Mouse (Mus musculus) bone marrow, adult 2 months (tissue): ENCODE measurements at regions not wholly inside any gene's neighbourhood (a gene's known extent, or its start where the extent isn't known, plus 50 kb on each side); places are given as distances from the start of the nearest gene placed in this dataset.
A peak's percentile ranks its signal among the peaks of the same experiment; 100 is the strongest.

ENCODE experiments used
- H3K27ac ChIP-seq: fragments of 200-500 bp; 2 replicates; pipeline ENCODE4 v1.5.1; 2012; ENCODE audit warnings: low read depth, mild to moderate bottlenecking, control low read depth, inconsistent platforms, low read length; ENCODE audit not compliant: control insufficient read depth, poor library complexity, insufficient read depth
- H3K4me1 ChIP-seq: fragments of 200-500 bp; 2 replicates; pipeline ENCODE4 v1.6.1; 2011; ENCODE audit warnings: low read length; ENCODE audit not compliant: control insufficient read depth, insufficient read depth
- H3K4me3 ChIP-seq: fragments of 200-500 bp; replicated peaks from 2 replicates; pipeline ENCODE3; 2011; ENCODE audit warnings: mild to moderate bottlenecking, low read depth, low read length, control low read depth; ENCODE audit not compliant: control insufficient read depth
- CTCF ChIP-seq: fragments of 200-500 bp; IDR thresholded peaks from 2 replicates; pipeline ENCODE4 v1.5.1; 2011; ENCODE audit warnings: low read length, control low read depth; ENCODE audit not compliant: control insufficient read depth, insufficient read depth
- POLR2A ChIP-seq: fragments of 200-500 bp; IDR thresholded peaks from 2 replicates; pipeline ENCODE4 v1.6.1; 2011; ENCODE audit warnings: low read depth, mild to moderate bottlenecking, control low read depth, low read length, borderline replicate concordance; ENCODE audit not compliant: control insufficient read depth
- WGBS: fragments of 180-500 bp; shearing (Covaris S2); methylation state at CpG from one replicate; pipeline ENCODE4 v1.1.7; 2018; 5-methylcytosine and 5-hydroxymethylcytosine counted together

DNA sequence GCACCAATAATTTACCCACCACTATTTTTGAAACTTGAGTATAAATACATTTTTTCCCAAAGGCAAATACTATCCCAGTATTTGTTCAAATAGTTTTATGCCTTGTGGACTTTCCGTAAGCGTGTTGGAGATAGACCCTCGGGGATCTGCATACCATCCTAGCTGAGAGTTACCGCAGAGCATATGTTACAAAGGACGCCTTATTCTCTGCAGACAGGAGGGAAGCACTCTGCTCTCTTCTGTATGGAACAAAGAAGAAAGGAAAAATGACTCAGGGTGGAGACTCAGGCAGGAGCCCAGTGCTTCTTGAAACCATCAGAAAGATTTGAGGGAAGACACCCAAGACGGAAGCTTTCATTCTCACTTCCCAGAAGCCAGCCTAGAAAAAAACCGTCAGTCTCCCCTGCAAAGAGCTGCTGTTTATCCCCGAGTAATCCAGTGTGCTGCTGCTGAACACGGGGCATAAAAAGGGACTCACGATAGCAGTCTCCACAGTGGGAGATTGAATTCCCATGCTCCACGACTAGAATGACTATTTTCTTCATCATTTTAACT, 200.2 kb upstream of the Runx1 start:
- H3K4me1 ChIP-seq = peaks cover 3% of the 10 kb centered on the region; the same call in 1 of the 2 replicates
- no peak overlapping the region for H3K27ac ChIP-seq
- TF ChIP-seq POLR2A (no peak), CTCF (no peak)
- H3K4me3 ChIP-seq = no peak overlapping the region
- WGBS = 71% methylated on average over 11 of the region's 11 CpGs

DNA sequence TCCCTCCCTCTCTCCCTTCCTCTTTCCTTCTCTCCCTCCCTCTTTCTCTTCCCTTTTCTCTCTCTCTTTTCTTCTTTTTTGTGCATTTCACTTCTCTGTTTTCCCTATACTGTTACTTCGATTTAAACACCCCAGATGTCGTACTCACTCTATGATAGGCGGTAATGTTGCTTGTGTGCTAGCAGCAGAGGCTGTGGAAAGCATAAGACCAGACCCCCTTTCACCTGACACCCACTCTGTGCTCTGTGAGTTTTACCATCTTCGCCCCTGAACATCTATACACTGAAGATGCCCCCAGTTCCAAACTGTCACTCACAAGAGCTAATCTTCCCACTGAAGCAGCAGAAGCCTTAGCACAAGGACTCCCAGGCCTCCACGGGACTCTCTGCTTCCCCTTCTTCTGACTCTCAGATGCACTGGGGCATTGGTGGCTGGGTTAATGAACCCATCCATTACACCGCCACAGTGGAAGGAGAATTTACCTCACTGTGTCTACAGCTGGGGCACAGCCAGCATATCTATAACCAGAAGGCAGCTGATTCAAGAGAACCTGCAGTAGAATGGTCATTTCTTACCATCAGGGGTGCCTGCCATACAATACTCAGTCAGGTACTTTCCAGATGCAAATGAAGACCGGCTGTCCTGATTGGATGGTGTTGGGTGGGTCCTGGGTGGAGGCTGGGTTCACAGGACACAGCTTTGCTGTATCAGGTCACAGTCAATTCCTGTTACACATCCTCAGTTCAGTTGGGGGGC, 194.0 kb upstream of the Runx1 start:
- TF ChIP-seq POLR2A (no peak), CTCF (no peak)
- Histone ChIP-seq H3K4me3 (no peak overlapping the region), H3K27ac (no peak overlapping the region), H3K4me1 (no peaks in the 10 kb centered on the region; the same call in 1 of the 2 replicates)
- WGBS = 55% methylated on average over 7 of the region's 7 CpGs

DNA sequence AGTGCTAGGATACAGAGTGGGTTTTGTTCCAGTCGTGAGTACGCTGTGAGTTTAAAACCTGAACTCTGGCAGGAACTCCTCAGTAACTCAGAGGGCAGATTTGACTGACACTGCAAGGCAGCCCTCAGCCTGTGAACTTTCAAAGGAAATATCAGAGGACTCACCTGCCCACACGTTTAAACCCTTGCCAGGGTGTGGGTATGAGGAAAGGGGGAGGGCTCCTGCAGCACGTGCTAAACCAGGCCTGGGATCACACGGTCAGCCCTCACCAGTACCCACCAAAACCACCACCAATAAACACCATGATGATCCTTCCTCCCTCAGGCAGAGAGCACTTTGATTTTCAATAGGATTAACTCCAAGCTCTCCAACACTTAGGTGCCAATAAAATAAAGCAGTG, 192.8 kb upstream of the Runx1 start:
- H3K27ac ChIP-seq = no peak overlapping the region
- no peaks in the 10 kb centered on the region; the same call in 1 of the 2 replicates for H3K4me1 ChIP-seq
- 38% methylated on average over 5 of the region's 5 CpGs for WGBS
- no peak overlapping the region for H3K4me3 ChIP-seq
- TF ChIP-seq POLR2A (no peak), CTCF (no peak)

DNA sequence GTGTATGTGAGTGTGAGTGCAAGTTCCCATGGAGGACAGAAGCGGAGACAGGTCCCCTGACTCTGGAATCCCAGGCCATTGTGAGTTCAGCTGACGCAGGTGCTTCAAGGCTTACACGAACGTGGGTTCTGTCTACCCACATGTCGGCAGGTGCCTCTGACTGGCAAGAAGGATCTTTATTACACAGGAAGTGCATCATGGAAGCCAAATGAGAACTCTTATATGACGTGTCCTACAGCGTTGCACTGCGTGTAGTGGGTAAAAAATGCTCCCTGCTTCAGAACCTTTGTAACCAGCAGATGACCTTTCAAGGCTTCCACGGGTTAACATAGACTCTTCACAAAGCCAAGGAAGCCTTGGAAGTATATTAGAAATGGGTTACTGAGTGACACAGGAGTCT, 191.1 kb upstream of the Runx1 start:
- Histone ChIP-seq H3K27ac (no peak overlapping the region), H3K4me1 (no peaks in the 10 kb centered on the region; the same call in 1 of the 2 replicates), H3K4me3 (no peak overlapping the region)
- TF ChIP-seq POLR2A = no peak
- 0 out of 2 replicates have a peak, but pooled peaks have one; percentile 1 for TF ChIP-seq CTCF
- WGBS = 77% methylated on average over 9 of the region's 9 CpGs

DNA sequence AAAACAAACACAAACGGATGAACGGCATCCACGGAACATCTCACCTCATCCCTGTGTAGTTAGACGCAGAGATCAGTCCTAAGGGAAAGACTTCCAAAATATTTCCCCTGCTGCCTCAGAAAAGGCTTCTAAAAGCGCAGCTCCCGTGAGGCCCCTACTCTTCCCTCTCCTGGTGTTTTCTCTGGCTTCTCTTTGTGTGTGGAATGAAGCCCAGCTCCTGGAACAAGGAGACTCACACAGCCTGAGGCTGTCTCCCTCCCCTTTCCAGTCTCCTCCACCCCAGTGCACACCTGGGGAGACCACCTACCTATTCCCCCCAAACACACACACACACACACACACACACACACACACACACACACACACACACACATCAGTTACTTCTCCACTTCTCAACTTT, 189.7 kb upstream of the Runx1 start:
- whole genome bisulfite sequencing = 87% methylated on average over 6 of the region's 6 CpGs
- H3K4me3 ChIP-seq = no peak overlapping the region
- H3K27ac ChIP-seq = no peak overlapping the region
- H3K4me1 ChIP-seq = no peaks in the 10 kb centered on the region; the same call in 1 of the 2 replicates
- TF ChIP-seq CTCF (no peak), POLR2A (no peak)

DNA sequence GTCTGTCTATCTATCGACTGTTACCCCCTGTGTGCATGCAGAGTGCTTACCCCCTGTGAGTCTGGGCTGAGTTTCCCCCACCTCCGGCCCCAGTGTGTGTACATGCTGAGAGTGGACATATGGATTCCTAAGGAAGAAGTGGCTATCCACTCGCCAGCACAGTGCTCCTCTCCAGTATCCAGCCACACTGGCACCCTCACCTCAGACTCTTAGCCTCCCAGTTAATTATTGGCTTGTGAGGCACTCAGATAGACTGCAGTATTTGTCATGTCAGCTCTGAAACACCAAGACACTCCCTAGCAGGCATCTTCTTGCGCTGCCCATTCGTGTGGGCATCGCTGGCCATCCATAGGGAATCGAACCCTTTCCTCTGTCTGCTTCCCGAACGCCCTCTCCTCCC, 189.0 kb upstream of the Runx1 start:
- WGBS = 84% methylated on average over 9 of the region's 9 CpGs
- Histone ChIP-seq H3K4me1 (no peaks in the 10 kb centered on the region; the same call in 1 of the 2 replicates), H3K27ac (no peak overlapping the region), H3K4me3 (no peak overlapping the region)
- no peak for TF ChIP-seq CTCF

DNA sequence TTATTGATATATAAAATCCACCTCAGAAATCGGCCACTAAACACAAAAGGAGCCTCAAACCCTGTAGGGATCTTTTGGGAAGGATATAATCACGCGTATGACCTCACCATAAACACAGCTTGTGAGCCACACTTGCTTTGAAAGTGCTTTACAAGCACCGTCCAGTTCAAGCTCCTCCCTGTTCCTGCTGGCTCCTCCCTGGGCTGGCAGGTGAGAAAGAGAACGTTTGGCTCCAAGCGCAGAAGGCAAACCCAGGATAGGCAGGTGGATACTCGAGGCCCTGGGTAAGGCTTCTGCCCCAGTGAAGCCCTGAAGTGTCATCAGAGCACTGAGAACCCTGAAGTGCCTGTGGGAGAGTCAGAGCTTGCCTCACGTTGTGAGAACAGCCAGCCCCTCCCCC, 187.9 kb upstream of the Runx1 start:
- Histone ChIP-seq H3K4me3 (no peak overlapping the region), H3K4me1 (no peaks in the 10 kb centered on the region; the same call in 1 of the 2 replicates), H3K27ac (no peak overlapping the region)
- TF ChIP-seq POLR2A = no peak
- TF ChIP-seq CTCF = no peak
- WGBS = 52% methylated on average over 8 of the region's 8 CpGs

DNA sequence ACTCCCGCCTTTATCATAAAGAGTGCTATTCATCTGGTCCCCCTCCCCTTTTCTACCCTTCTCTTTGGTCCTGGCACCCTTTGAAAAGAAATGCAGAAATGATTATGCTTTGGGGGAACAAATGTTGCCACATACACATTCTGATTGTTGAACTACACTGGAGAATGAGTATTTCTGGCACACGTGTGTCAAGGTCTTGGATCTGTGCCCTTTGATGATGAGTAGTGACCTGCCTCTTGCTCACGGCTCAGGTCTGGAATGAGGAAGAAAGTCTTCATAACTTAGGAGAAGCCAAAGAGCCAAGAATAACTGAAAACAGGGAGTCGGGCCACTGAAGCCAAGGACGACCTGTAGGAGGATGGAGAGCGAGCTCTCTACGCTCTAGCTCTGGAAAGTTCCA, 187.3 kb upstream of the Runx1 start:
- TF ChIP-seq CTCF (no peak), POLR2A (no peak)
- no peak overlapping the region for H3K4me3 ChIP-seq
- no peak overlapping the region for H3K27ac ChIP-seq
- no peaks in the 10 kb centered on the region; the same call in 1 of the 2 replicates for H3K4me1 ChIP-seq
- WGBS = 64% methylated on average over 7 of the region's 7 CpGs

DNA sequence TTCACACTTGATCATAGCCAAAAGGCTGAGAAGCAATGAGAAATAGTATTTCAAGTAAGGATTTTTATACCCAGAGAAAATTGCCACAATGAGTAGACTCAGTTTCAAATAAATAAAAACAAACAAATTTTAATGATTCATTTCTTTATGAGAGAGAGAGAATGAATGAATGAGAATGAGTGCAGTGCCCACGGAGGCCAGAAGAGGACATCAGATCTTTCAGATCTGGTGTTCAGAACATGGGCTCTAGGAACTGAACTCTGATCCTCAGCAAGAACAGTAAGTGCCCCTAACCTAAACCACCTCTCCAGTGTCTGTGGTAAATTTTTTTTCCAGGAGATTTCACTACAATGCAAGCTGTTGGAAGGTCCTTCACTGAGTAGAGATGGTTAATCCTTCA, 185.5 kb upstream of the Runx1 start:
- TF ChIP-seq POLR2A = no peak
- TF ChIP-seq CTCF = no peak
- Histone ChIP-seq H3K4me1 (no peaks in the 10 kb centered on the region; the same call in 1 of the 2 replicates), H3K4me3 (no peak overlapping the region), H3K27ac (no peak overlapping the region)
- WGBS = 71% methylated on average over 1 of the region's 1 CpGs
